Mouse (Mus musculus): ENCODE measurements around the gene Fnip2.

DNA sequence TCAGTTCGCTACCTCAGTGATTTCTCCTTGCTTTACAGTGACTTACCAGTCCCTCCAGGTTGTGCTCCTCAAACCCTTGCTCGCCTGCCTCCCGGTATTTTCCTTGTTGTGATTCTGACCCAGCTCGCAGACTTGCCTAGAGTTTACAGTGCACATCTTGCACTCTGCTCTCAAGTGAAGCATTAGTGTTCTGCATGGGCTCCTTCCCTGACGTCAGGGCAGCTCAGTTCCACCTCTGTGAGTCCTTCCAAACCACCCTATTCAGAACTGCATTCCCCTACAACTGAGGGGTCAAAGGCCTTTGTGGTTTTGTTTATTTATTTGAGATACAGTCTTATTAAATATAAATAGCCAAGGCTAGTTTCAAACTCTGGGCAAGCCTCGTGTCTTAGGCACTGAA lies 10.6 kb upstream of the Fnip2 start:
- TF ChIP-seq POLR2A (IDR thresholded peaks at IDR 0.05; ENCODE audit: borderline replicate concordance, extremely low read depth, insufficient read depth, insufficient read length, poor library complexity, severe bottlenecking) (no peak), CTCF (IDR thresholded peaks at IDR 0.05; ENCODE audit: borderline replicate concordance, extremely low read depth, insufficient read depth, insufficient read length) (no peak)
